ENCODE assay signal across 20 mouse cellular contexts in the genomic region with DNA sequence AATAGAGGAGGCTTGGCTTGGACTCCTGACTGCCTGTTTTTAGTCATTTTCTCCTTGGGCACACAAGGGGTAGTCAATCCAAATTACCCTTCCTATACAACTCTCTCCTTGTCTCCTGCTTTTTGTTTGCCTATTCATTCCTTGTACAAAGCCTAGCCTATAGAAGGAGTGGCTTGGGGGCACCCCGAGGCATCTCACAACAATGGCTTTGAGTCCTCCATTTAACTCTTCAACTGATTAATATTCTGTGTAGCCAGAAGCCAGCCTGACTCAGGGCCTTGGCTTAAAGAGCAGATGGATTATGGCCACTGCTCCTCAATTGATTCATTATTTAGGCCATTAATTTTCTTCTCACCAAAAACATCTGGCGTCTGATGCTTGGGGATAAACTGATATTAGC.
DNase-seq lines count a peak whose midpoint lies in the region; ATAC-seq lines count a peak whose summit lies in the region.
"Had no signal": no experiment of that assay in that cellular context is flagged by ENCODE, and none has a peak within 500 bp of the region (broad histone marks: within the 10 kb centered on the region; RNA-seq: fewer than 3 reads in every experiment).

No protein-coding gene starts in this region.

- H3K27ac ChIP-seq in forebrain, embryonic 12.5 days = no peak overlapping the region
- H3K27ac ChIP-seq in forebrain, embryonic 15.5 days (replicated peaks) = no peak overlapping the region
- no peak overlapping the region for H3K27ac ChIP-seq in hindbrain, embryonic 14.5 days
- H3K27ac ChIP-seq in midbrain, embryonic 16.5 days (ENCODE audit: low read length) = no peak overlapping the region
- H3K27ac ChIP-seq: heart, adult 2 months; layer of hippocampus, adult 2 months; left cerebral cortex, adult 2 months; limb, embryonic 10.5 days; liver, embryonic 12.5 days had no signal

- peak; percentile 68 for DNase-seq in embryo, embryonic 10.5 days (ENCODE audit: low spot score)
- no peak for DNase-seq in hindbrain, embryonic 14.5 days (ENCODE audit: low spot score)
- DNase-seq in ovary, postnatal 14 days (ENCODE audit: low spot score) = no peak
- no peak for DNase-seq in layer of hippocampus, postnatal 36 days
- DNase-seq: adrenal gland, postnatal 10 days; cerebellum, adult 11-12 months; gastrocnemius, postnatal 10 days; heart, adult 2 months; kidney, adult 18-20 months; kidney, postnatal 10 days; right cerebral cortex, postnatal 4 days; thymus, adult 18-20 months had no signal

- peak; percentile 81 for ATAC-seq in forebrain, embryonic 12.5 days (ENCODE audit: low FRiP score)
- ATAC-seq in forebrain, embryonic 15.5 days (replicated peaks) = no peak
- ATAC-seq in hindbrain, embryonic 14.5 days (ENCODE audit: low FRiP score) = peak; percentile 64
- 0 out of 2 replicates have a peak, but pooled peaks have one; percentile 39 for ATAC-seq in midbrain, embryonic 16.5 days
- no peak for ATAC-seq in megakaryocyte, adult 5-6 weeks (ENCODE audit: poor library complexity, severe bottlenecking)
- ATAC-seq: liver, embryonic 12.5 days had no signal

- H3K4me3 ChIP-seq in forebrain, embryonic 12.5 days (replicated peaks) = no peak overlapping the region
- H3K4me3 ChIP-seq in forebrain, embryonic 15.5 days = no peak overlapping the region
- no peak overlapping the region for H3K4me3 ChIP-seq in hindbrain, embryonic 14.5 days (replicated peaks; ENCODE audit: low read length)
- H3K4me3 ChIP-seq in midbrain, embryonic 16.5 days (ENCODE audit: low read depth, low read length) = no peak overlapping the region
- H3K4me3 ChIP-seq: heart, adult 2 months; layer of hippocampus, adult 2 months; left cerebral cortex, adult 2 months; limb, embryonic 10.5 days; liver, embryonic 12.5 days had no signal

- H3K4me2 ChIP-seq in forebrain, embryonic 12.5 days = no peak overlapping the region
- no peak overlapping the region for H3K4me2 ChIP-seq in forebrain, embryonic 15.5 days (replicated peaks)
- H3K4me2 ChIP-seq in hindbrain, embryonic 14.5 days (replicated peaks) = no peak overlapping the region
- H3K4me2 ChIP-seq in midbrain, embryonic 16.5 days (ENCODE audit: low read length) = no peak overlapping the region
- H3K4me2 ChIP-seq: liver, embryonic 12.5 days had no signal

- H3K36me3 ChIP-seq in forebrain, embryonic 12.5 days (replicated peaks) = no peaks in the 10 kb centered on the region
- no peaks in the 10 kb centered on the region for H3K36me3 ChIP-seq in forebrain, embryonic 15.5 days
- no peaks in the 10 kb centered on the region for H3K36me3 ChIP-seq in hindbrain, embryonic 14.5 days (replicated peaks; ENCODE audit: control insufficient read depth, insufficient read depth)
- no peaks in the 10 kb centered on the region for H3K36me3 ChIP-seq in midbrain, embryonic 16.5 days (ENCODE audit: control insufficient read depth, insufficient read depth, low read length)
- H3K36me3 ChIP-seq: limb, embryonic 10.5 days; liver, embryonic 12.5 days had no signal

- no peaks in the 10 kb centered on the region for H3K27me3 ChIP-seq in forebrain, embryonic 12.5 days
- no peaks in the 10 kb centered on the region for H3K27me3 ChIP-seq in forebrain, embryonic 15.5 days
- no peaks in the 10 kb centered on the region for H3K27me3 ChIP-seq in hindbrain, embryonic 14.5 days (ENCODE audit: control insufficient read depth, insufficient read depth, low read length)
- H3K27me3 ChIP-seq in midbrain, embryonic 16.5 days (ENCODE audit: control insufficient read depth, insufficient read depth, low read depth, low read length) = no peaks in the 10 kb centered on the region
- H3K27me3 ChIP-seq: liver, embryonic 12.5 days had no signal

- no peaks in the 10 kb centered on the region for H3K9me3 ChIP-seq in forebrain, embryonic 12.5 days
- no peaks in the 10 kb centered on the region for H3K9me3 ChIP-seq in forebrain, embryonic 15.5 days
- H3K9me3 ChIP-seq in hindbrain, embryonic 14.5 days (ENCODE audit: control insufficient read depth, low read length) = no peaks in the 10 kb centered on the region
- H3K9me3 ChIP-seq in midbrain, embryonic 16.5 days (replicated peaks; ENCODE audit: control insufficient read depth, low read length, poor library complexity, severe bottlenecking) = no peaks in the 10 kb centered on the region
- H3K9me3 ChIP-seq: limb, embryonic 10.5 days; liver, embryonic 12.5 days had no signal

- no peak overlapping the region for H3K9ac ChIP-seq in forebrain, embryonic 12.5 days
- H3K9ac ChIP-seq in forebrain, embryonic 15.5 days (replicated peaks) = no peak overlapping the region
- H3K9ac ChIP-seq in hindbrain, embryonic 14.5 days = no peak overlapping the region
- no peak overlapping the region for H3K9ac ChIP-seq in midbrain, embryonic 16.5 days (ENCODE audit: low read depth, low read length)
- H3K9ac ChIP-seq: liver, embryonic 12.5 days had no signal

- peaks cover 6% of the 10 kb centered on the region; the same call in 1 of the 2 replicates for H3K4me1 ChIP-seq in forebrain, embryonic 12.5 days
- 0 out of 2 replicates have a peak, but pooled peaks cover 3% of the 10 kb centered on the region for H3K4me1 ChIP-seq in forebrain, embryonic 15.5 days
- no peaks in the 10 kb centered on the region for H3K4me1 ChIP-seq in hindbrain, embryonic 14.5 days (replicated peaks; ENCODE audit: control insufficient read depth, insufficient read depth, low read length)
- H3K4me1 ChIP-seq in midbrain, embryonic 16.5 days (ENCODE audit: control insufficient read depth, insufficient read depth, low read length) = no peaks in the 10 kb centered on the region
- H3K4me1 ChIP-seq: limb, embryonic 10.5 days; liver, embryonic 12.5 days had no signal

- WGBS in forebrain, embryonic 12.5 days = 18% methylated on average over 2 of the region's 2 CpGs
- WGBS in forebrain, embryonic 15.5 days = 20% methylated on average over 2 of the region's 2 CpGs
- WGBS in hindbrain, embryonic 14.5 days = 22% methylated on average over 2 of the region's 2 CpGs
- WGBS in midbrain, embryonic 16.5 days = 25% methylated on average over 2 of the region's 2 CpGs

Comparison
In these comparisons a context has a peak if more than half of its experiments do, and no peak if none do; other contexts are left out.
1. ATAC-seq: peak in forebrain, embryonic 12.5 days (single experiment), hindbrain, embryonic 14.5 days (single experiment) and midbrain, embryonic 16.5 days (single experiment); none in forebrain, embryonic 15.5 days (single experiment) and megakaryocyte, adult 5-6 weeks (single experiment).